In the genomic region with DNA sequence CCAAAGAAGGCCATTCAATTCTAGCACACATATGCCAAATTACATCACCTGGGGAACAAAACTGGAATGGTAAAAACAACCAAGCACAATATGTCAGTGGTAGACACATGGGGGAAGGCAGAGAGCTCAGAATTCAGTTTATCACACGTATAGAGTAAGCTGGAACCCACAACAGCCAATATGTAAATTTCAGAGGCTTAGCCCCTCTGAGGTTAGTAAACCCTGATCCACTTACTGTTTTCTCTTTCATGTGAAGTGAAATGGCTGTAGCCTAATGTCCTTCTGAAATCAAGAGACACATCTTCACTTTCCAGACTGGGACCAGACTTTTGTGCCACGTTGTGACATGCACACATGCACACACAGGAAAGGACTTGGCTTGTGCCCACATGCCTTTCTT, we compare ENCODE assay signal across 25 mouse cellular contexts.
DNase-seq lines count a peak whose midpoint lies in the region; ATAC-seq and TF ChIP-seq lines count a peak whose summit lies in the region.
"Had no signal": no experiment of that assay in that cellular context is flagged by ENCODE, and none has a peak within 500 bp of the region (broad histone marks: within the 10 kb centered on the region; RNA-seq: fewer than 3 reads in every experiment).

No protein-coding gene starts in this region.

- H3K4me3 ChIP-seq in liver, postnatal 0 days (ENCODE audit: low read depth, low read length), result peak overlapping the region; percentile 21; the same call in 1 of the 2 replicates
- no peak overlapping the region for H3K4me3 ChIP-seq in liver, embryonic 11.5 days (ENCODE audit: low read depth, low read length)
- peak overlapping the region; percentile 45 for H3K4me3 ChIP-seq in spleen, adult 2 months (ENCODE audit: extremely low read depth, insufficient read depth, insufficient read length)
- peak overlapping the region; percentile 8; the same call in 1 of the 2 replicates for H3K4me3 ChIP-seq in small intestine, adult 2 months (ENCODE audit: low read depth, low read length)
- no peak overlapping the region for H3K4me3 ChIP-seq in intestine, postnatal 0 days (ENCODE audit: low read depth, low read length)
- H3K4me3 ChIP-seq: embryonic facial prominence, embryonic 13.5 days; embryonic facial prominence, embryonic 15.5 days; erythroblast, embryonic 14.5 days; forebrain, embryonic 10.5 days; forebrain, embryonic 12.5 days had no signal

- TF ChIP-seq CTCF in liver, postnatal 0 days (IDR thresholded peaks at IDR 0.05; ENCODE audit: low read depth), result no peak
- no peak for TF ChIP-seq CTCF in spleen, adult 2 months (IDR thresholded peaks at IDR 0.05; ENCODE audit: extremely low read depth, insufficient read depth, insufficient read length, insufficient replicate concordance)
- TF ChIP-seq CTCF in small intestine, adult 2 months (IDR thresholded peaks at IDR 0.05; ENCODE audit: extremely low read depth, insufficient read length, insufficient replicate concordance, low read depth, low read length), result no peak
- no peak for TF ChIP-seq CTCF in intestine, postnatal 0 days (IDR thresholded peaks at IDR 0.05; ENCODE audit: low read depth)

- no peak for DNase-seq in liver, postnatal 0 days
- no peak for DNase-seq in liver, embryonic 11.5 days (ENCODE audit: low spot score)
- no peak for DNase-seq in spleen, adult 2 months (ENCODE audit: low read depth in 1 of 2, low spot score in 2 of 2)
- DNase-seq in spleen, postnatal 36 days (ENCODE audit: low spot score in 2 of 2), result no peak
- DNase-seq in layer of hippocampus, adult 18-20 months (ENCODE audit: low spot score in 2 of 2), result no peak
- DNase-seq: adrenal gland, adult 8-10 months; adrenal gland, postnatal 14 days; adrenal gland, postnatal 36 days; cerebellum, adult 11 months; cerebellum, adult 18-20 months; cerebellum, adult 8-10 months; cerebellum, adult 9-11 months; cerebellum, postnatal 14 days; cerebellum, postnatal 36 days; embryo, embryonic 11 days had no signal

- 59% methylated on average over 2 of the region's 2 CpGs for WGBS in liver, postnatal 0 days (ENCODE audit: insufficient replicate concordance)
- WGBS in liver, embryonic 11.5 days, result 66% methylated on average over 2 of the region's 2 CpGs
- 50% methylated on average over 2 of the region's 2 CpGs for WGBS in spleen, adult 2 months
- 63% methylated on average over 2 of the region's 2 CpGs for WGBS in small intestine, adult 2 months
- WGBS in intestine, postnatal 0 days, result 62% methylated on average over 2 of the region's 2 CpGs

- no peak overlapping the region; the same call in 1 of the 2 replicates for H3K27ac ChIP-seq in liver, postnatal 0 days (ENCODE audit: low read depth)
- H3K27ac ChIP-seq in liver, embryonic 11.5 days (ENCODE audit: low read depth, low read length), result no peak overlapping the region
- peak overlapping the region; percentile 72 for H3K27ac ChIP-seq in spleen, adult 2 months (ENCODE audit: insufficient read depth, low read length)
- peak overlapping the region; percentile 11; the same call in 1 of the 2 replicates for H3K27ac ChIP-seq in small intestine, adult 2 months (ENCODE audit: insufficient read depth, low read depth, low read length)
- no peak overlapping the region for H3K27ac ChIP-seq in intestine, postnatal 0 days (ENCODE audit: low read depth, low read length)
- H3K27ac ChIP-seq: embryonic facial prominence, embryonic 13.5 days; embryonic facial prominence, embryonic 15.5 days; forebrain, embryonic 10.5 days; forebrain, embryonic 12.5 days had no signal

- ATAC-seq in liver, postnatal 0 days, result no peak
- no peak for ATAC-seq in liver, embryonic 11.5 days (replicated peaks; ENCODE audit: low FRiP score)
- ATAC-seq in intestine, postnatal 0 days, result no peak
- ATAC-seq: CD4-positive, CD25-positive, alpha-beta regulatory T cell, adult 4 months; forebrain, embryonic 14.5 days; forebrain, embryonic 16.5 days had no signal

- H3K36me3 ChIP-seq in liver, postnatal 0 days (replicated peaks; ENCODE audit: insufficient read depth, low read length), result no peaks in the 10 kb centered on the region
- no peaks in the 10 kb centered on the region for H3K36me3 ChIP-seq in liver, embryonic 11.5 days (ENCODE audit: control insufficient read depth, insufficient read depth, low read length)
- peaks cover 8% of the 10 kb centered on the region; the same call in 1 of the 2 replicates for H3K36me3 ChIP-seq in spleen, adult 2 months (ENCODE audit: control insufficient read depth, insufficient read depth, low read length)
- H3K36me3 ChIP-seq in small intestine, adult 2 months (ENCODE audit: control insufficient read depth, insufficient read depth, low read length), result no peaks in the 10 kb centered on the region
- H3K36me3 ChIP-seq in intestine, postnatal 0 days (ENCODE audit: control insufficient read depth, insufficient read depth), result no peaks in the 10 kb centered on the region
- H3K36me3 ChIP-seq: embryonic facial prominence, embryonic 13.5 days; embryonic facial prominence, embryonic 15.5 days; forebrain, embryonic 10.5 days; forebrain, embryonic 12.5 days had no signal

- H3K9me3 ChIP-seq in liver, postnatal 0 days (ENCODE audit: low read length), result no peaks in the 10 kb centered on the region
- no peaks in the 10 kb centered on the region for H3K9me3 ChIP-seq in liver, embryonic 11.5 days (ENCODE audit: control insufficient read depth, low read length)
- H3K9me3 ChIP-seq in intestine, postnatal 0 days (ENCODE audit: control insufficient read depth), result no peaks in the 10 kb centered on the region
- H3K9me3 ChIP-seq: embryonic facial prominence, embryonic 13.5 days; embryonic facial prominence, embryonic 15.5 days; forebrain, embryonic 10.5 days; forebrain, embryonic 12.5 days had no signal

- H3K9ac ChIP-seq in liver, postnatal 0 days (replicated peaks), result no peak overlapping the region
- no peak overlapping the region for H3K9ac ChIP-seq in liver, embryonic 11.5 days (ENCODE audit: low read depth, low read length)
- H3K9ac ChIP-seq in intestine, postnatal 0 days (ENCODE audit: low read depth, low read length), result no peak overlapping the region
- H3K9ac ChIP-seq: embryonic facial prominence, embryonic 13.5 days; embryonic facial prominence, embryonic 15.5 days; forebrain, embryonic 12.5 days had no signal

- 0 out of 2 replicates have a peak, but pooled peaks cover 2% of the 10 kb centered on the region for H3K4me1 ChIP-seq in liver, postnatal 0 days (ENCODE audit: insufficient read depth)
- H3K4me1 ChIP-seq in liver, embryonic 11.5 days (replicated peaks; ENCODE audit: control insufficient read depth, insufficient read depth, low read length), result no peaks in the 10 kb centered on the region
- no peaks in the 10 kb centered on the region for H3K4me1 ChIP-seq in spleen, adult 2 months (ENCODE audit: control insufficient read depth, insufficient read depth, insufficient read length)
- no peaks in the 10 kb centered on the region for H3K4me1 ChIP-seq in small intestine, adult 2 months (ENCODE audit: control insufficient read depth, insufficient read depth, insufficient read length, low read length)
- no peaks in the 10 kb centered on the region for H3K4me1 ChIP-seq in intestine, postnatal 0 days (replicated peaks; ENCODE audit: control insufficient read depth, insufficient read depth, low read length)
- H3K4me1 ChIP-seq: embryonic facial prominence, embryonic 13.5 days; embryonic facial prominence, embryonic 15.5 days; forebrain, embryonic 10.5 days; forebrain, embryonic 12.5 days had no signal

- no peak for TF ChIP-seq EP300 in liver, postnatal 0 days (IDR thresholded peaks at IDR 0.05; ENCODE audit: low read depth)

- H3K4me2 ChIP-seq in liver, postnatal 0 days (ENCODE audit: low read depth, low read length), result no peak overlapping the region
- H3K4me2 ChIP-seq in liver, embryonic 11.5 days, result no peak overlapping the region
- H3K4me2 ChIP-seq in intestine, postnatal 0 days (replicated peaks; ENCODE audit: low read depth), result no peak overlapping the region
- H3K4me2 ChIP-seq: embryonic facial prominence, embryonic 13.5 days; embryonic facial prominence, embryonic 15.5 days; forebrain, embryonic 12.5 days had no signal

- no peaks in the 10 kb centered on the region for H3K27me3 ChIP-seq in liver, postnatal 0 days (ENCODE audit: insufficient read depth, low read length)
- no peaks in the 10 kb centered on the region for H3K27me3 ChIP-seq in liver, embryonic 11.5 days (replicated peaks; ENCODE audit: control insufficient read depth, insufficient read depth, low read length)
- H3K27me3 ChIP-seq in spleen, adult 2 months (ENCODE audit: control insufficient read depth, insufficient read depth, low read length), result no peaks in the 10 kb centered on the region
- no peaks in the 10 kb centered on the region for H3K27me3 ChIP-seq in small intestine, adult 2 months (ENCODE audit: control insufficient read depth, insufficient read depth, low read length)
- H3K27me3 ChIP-seq in intestine, postnatal 0 days (replicated peaks; ENCODE audit: control insufficient read depth, insufficient read depth, low read length), result no peaks in the 10 kb centered on the region
- H3K27me3 ChIP-seq: embryonic facial prominence, embryonic 13.5 days; embryonic facial prominence, embryonic 15.5 days; forebrain, embryonic 12.5 days had no signal

- TF ChIP-seq POLR2A in spleen, adult 2 months (IDR thresholded peaks at IDR 0.05; ENCODE audit: low read depth, low read length), result no peak; the same call in 1 of the 2 replicates
- TF ChIP-seq POLR2A in small intestine, adult 2 months (IDR thresholded peaks at IDR 0.05; ENCODE audit: low read depth, low read length), result no peak

Comparison
In these comparisons a context has a peak if more than half of its experiments do, and no peak if none do; other contexts are left out.
1. H3K4me3 ChIP-seq: peak in liver, postnatal 0 days (single experiment), spleen, adult 2 months (single experiment) and small intestine, adult 2 months (single experiment); none in liver, embryonic 11.5 days (single experiment) and intestine, postnatal 0 days (single experiment).
2. H3K27ac ChIP-seq: peak in spleen, adult 2 months (single experiment) and small intestine, adult 2 months (single experiment); none in liver, postnatal 0 days (single experiment), liver, embryonic 11.5 days (single experiment) and intestine, postnatal 0 days (single experiment).